Mouse (Mus musculus): ENCODE results near the gene Zc3h15. TPM values are rescaled to one million over a fixed set of nuclear protein-coding genes. Genes with fewer than 3 reads are reported as not detected.

The Zc3h15 gene
- polyA plus RNA-seq, 1 experiment, result 39.9 TPM

DNA sequence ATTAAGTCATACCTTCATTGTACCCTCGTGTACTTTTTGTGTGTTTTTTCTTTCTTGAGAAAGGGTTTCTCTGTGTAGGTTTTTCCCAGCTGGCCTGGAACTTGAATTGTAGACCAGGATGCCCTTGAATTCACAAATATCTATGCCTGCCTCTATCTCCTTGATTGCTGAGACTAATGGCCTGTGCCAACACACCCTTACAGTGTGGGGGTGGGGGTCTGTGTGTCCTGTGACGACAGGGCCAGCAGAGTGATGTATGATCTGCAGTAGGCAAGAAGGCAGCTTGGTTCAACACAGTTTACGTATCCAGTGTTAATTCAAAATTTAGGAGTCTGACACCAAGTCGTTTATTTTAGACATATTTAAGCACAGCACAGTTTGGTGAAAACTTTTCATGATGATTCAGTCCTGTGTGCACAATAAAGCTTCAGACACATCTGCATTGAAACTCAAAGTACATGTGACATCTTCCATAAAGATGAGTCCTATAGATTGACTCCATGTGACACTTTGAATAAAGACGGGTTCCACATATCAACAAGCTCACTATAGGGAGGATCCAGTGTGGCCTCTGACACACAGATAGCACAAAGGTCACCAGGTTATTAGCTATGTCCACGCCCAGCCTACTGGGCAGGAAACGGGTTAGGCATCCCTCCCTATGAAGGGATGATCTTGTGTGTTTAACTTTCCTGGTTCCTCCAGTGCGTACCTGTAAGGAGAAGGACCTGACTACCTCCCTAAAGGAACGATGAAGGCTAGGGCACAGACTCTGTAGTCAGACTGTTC, 39.7 kb downstream of the Zc3h15 start:
- Histone ChIP-seq H3K27ac (ENCODE audit: control insufficient read depth, insufficient read depth, low read depth, low read length) (no peak overlapping the region), H3K36me3 (ENCODE audit: control insufficient read depth, insufficient read depth, low read length) (no peaks in the 10 kb centered on the region), H3K4me1 (ENCODE audit: control insufficient read depth, insufficient read depth, low read length) (no peaks in the 10 kb centered on the region; the same call in 1 of the 2 replicates), H3K27me3 (ENCODE audit: control insufficient read depth, insufficient read depth, low read length) (no peaks in the 10 kb centered on the region), H3K4me3 (ENCODE audit: control insufficient read depth, low read depth, low read length) (no peak overlapping the region)
- no peak for TF ChIP-seq CTCF (IDR thresholded peaks at IDR 0.05; ENCODE audit: control insufficient read depth, insufficient read depth, insufficient replicate concordance, low read depth, low read length)
- TF ChIP-seq POLR2A (IDR thresholded peaks at IDR 0.05; ENCODE audit: control insufficient read depth, low read depth, low read length), result no peak

DNA sequence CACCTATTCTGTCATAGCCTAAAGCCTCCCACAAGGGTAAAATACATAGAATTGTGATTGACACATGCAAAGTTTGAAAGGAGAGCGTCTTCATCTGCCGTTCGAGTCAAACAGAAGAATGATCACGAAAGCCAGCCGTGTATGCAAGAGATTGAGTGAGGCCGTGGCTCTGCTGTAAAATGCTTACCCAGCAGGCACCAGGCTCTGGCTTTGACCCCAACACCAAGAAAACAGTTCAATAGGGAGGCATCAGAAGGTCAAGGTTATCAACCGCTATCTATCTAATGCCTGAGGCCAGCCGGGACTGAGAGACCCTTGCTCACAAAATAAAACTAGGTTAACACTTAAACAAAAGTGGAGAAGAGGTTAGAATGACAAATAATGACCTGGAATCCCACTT, 40.5 kb downstream of the Zc3h15 start:
- H3K27ac ChIP-seq (ENCODE audit: control insufficient read depth, insufficient read depth, low read depth, low read length), result no peak overlapping the region
- TF ChIP-seq POLR2A (IDR thresholded peaks at IDR 0.05; ENCODE audit: control insufficient read depth, low read depth, low read length) (no peak), CTCF (IDR thresholded peaks at IDR 0.05; ENCODE audit: control insufficient read depth, insufficient read depth, insufficient replicate concordance, low read depth, low read length) (no peak)

DNA sequence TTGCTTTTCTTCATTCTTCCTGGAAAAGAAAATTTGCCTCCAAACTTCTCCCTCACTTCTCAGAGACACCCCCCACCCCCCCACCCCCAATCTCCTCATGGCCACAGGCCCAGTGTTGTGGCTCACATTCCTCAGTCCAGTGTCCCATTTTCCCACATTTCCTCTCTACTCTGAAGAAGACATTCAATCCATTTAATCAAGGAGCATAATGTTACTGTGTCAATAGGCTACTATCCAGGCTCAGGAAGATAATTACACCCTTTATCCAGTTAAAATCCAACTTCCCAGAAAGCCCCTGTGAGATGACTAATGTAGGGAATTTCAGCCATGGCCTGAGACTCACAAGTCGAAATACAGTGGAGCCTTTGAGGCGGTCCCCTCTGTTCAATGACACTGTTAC, 46.1 kb downstream of the Zc3h15 start:
- H3K4me1 ChIP-seq (ENCODE audit: control insufficient read depth, insufficient read depth, low read length), result peaks cover 3% of the 10 kb centered on the region; the same call in 1 of the 2 replicates
- H3K36me3 ChIP-seq (ENCODE audit: control insufficient read depth, insufficient read depth, low read length), result no peaks in the 10 kb centered on the region
- no peaks in the 10 kb centered on the region for H3K27me3 ChIP-seq (ENCODE audit: control insufficient read depth, insufficient read depth, low read length)
- no peak overlapping the region for H3K4me3 ChIP-seq (ENCODE audit: control insufficient read depth, low read depth, low read length)
- no peak overlapping the region for H3K27ac ChIP-seq (ENCODE audit: control insufficient read depth, insufficient read depth, low read depth, low read length)
- TF ChIP-seq CTCF (IDR thresholded peaks at IDR 0.05; ENCODE audit: control insufficient read depth, insufficient read depth, insufficient replicate concordance, low read depth, low read length), result no peak
- no peak for TF ChIP-seq POLR2A (IDR thresholded peaks at IDR 0.05; ENCODE audit: control insufficient read depth, low read depth, low read length)

More for the DNA sequence above, 40.5 kb downstream of the Zc3h15 start:
- H3K4me1 ChIP-seq (ENCODE audit: control insufficient read depth, insufficient read depth, low read length), result no peaks in the 10 kb centered on the region; the same call in 1 of the 2 replicates
- no peaks in the 10 kb centered on the region for H3K36me3 ChIP-seq (ENCODE audit: control insufficient read depth, insufficient read depth, low read length)
- no peaks in the 10 kb centered on the region for H3K27me3 ChIP-seq (ENCODE audit: control insufficient read depth, insufficient read depth, low read length)
- H3K4me3 ChIP-seq (ENCODE audit: control insufficient read depth, low read depth, low read length), result no peak overlapping the region

DNA sequence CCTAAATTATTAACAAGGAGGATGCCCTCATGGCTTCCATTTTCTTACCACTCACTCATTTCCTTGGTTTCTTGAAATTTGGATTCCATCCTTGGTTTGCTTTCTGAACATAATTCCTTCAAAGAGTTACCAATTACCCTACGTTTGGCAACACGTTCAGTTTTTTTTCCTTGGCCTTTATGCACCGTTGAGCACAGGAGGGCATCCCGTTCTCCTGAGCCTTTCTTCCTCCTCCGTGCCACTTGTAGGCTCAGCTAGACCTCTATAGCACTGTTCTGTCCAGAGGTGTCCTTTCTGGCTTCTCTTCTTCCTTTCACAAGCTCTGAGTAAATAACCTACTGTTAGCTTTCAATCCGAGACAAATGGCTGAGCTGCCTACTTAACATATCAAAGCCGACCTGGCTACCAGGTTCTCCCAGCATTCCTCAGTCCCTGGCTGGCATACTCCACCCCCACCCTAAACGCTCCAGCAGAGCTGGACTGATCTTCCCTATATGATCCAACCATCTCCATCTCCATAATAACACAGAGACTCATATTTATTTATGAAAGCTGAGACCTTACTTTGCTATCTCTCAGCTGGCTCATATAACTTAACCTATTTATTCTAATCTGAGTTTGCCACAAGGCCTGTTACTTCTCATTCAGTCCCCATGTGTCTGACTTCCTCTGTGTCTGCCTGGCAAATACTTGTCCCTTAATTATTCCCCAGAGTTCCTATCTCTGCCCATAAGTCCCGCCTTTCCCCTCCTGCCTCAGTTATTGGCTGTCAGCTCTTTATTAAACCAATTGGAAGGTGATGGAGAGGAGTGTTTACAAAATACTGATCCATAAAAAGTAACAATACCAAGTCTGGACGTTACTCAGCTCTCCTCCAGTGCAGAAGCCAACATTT, 48.7 kb downstream of the Zc3h15 start:
- Histone ChIP-seq H3K27ac (ENCODE audit: control insufficient read depth, insufficient read depth, low read depth, low read length) (no peak overlapping the region), H3K4me1 (ENCODE audit: control insufficient read depth, insufficient read depth, low read length) (peaks cover 3% of the 10 kb centered on the region; the same call in 1 of the 2 replicates), H3K27me3 (ENCODE audit: control insufficient read depth, insufficient read depth, low read length) (no peaks in the 10 kb centered on the region), H3K4me3 (ENCODE audit: control insufficient read depth, low read depth, low read length) (no peak overlapping the region), H3K36me3 (ENCODE audit: control insufficient read depth, insufficient read depth, low read length) (no peaks in the 10 kb centered on the region)
- no peak for TF ChIP-seq CTCF (IDR thresholded peaks at IDR 0.05; ENCODE audit: control insufficient read depth, insufficient read depth, insufficient replicate concordance, low read depth, low read length)
- TF ChIP-seq POLR2A (IDR thresholded peaks at IDR 0.05; ENCODE audit: control insufficient read depth, low read depth, low read length), result no peak

DNA sequence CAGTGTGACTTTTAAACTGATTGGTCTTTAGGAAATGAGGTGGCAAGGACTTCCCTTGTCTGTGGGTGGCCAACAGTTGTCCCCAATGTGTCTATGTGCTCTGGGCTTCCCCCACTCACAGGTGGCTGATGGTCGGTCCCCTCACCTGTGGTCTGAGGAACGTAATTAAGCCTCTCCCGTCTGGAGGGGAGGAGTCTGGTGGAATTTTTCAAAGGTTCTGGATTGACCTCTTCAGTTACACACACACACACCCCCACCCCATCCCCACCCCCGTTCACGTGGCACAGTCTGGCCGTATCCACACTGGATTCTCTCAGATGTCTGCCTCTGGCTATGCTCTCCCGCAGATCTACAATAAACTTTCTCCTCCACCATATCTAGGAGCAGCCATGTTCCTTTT, 49.8 kb downstream of the Zc3h15 start:
- peaks cover 3% of the 10 kb centered on the region; the same call in 1 of the 2 replicates for H3K4me1 ChIP-seq (ENCODE audit: control insufficient read depth, insufficient read depth, low read length)
- H3K27ac ChIP-seq (ENCODE audit: control insufficient read depth, insufficient read depth, low read depth, low read length), result no peak overlapping the region
- no peaks in the 10 kb centered on the region for H3K36me3 ChIP-seq (ENCODE audit: control insufficient read depth, insufficient read depth, low read length)
- H3K4me3 ChIP-seq (ENCODE audit: control insufficient read depth, low read depth, low read length), result no peak overlapping the region
- no peaks in the 10 kb centered on the region for H3K27me3 ChIP-seq (ENCODE audit: control insufficient read depth, insufficient read depth, low read length)
- TF ChIP-seq POLR2A (IDR thresholded peaks at IDR 0.05; ENCODE audit: control insufficient read depth, low read depth, low read length), result no peak
- no peak for TF ChIP-seq CTCF (IDR thresholded peaks at IDR 0.05; ENCODE audit: control insufficient read depth, insufficient read depth, insufficient replicate concordance, low read depth, low read length)

DNA sequence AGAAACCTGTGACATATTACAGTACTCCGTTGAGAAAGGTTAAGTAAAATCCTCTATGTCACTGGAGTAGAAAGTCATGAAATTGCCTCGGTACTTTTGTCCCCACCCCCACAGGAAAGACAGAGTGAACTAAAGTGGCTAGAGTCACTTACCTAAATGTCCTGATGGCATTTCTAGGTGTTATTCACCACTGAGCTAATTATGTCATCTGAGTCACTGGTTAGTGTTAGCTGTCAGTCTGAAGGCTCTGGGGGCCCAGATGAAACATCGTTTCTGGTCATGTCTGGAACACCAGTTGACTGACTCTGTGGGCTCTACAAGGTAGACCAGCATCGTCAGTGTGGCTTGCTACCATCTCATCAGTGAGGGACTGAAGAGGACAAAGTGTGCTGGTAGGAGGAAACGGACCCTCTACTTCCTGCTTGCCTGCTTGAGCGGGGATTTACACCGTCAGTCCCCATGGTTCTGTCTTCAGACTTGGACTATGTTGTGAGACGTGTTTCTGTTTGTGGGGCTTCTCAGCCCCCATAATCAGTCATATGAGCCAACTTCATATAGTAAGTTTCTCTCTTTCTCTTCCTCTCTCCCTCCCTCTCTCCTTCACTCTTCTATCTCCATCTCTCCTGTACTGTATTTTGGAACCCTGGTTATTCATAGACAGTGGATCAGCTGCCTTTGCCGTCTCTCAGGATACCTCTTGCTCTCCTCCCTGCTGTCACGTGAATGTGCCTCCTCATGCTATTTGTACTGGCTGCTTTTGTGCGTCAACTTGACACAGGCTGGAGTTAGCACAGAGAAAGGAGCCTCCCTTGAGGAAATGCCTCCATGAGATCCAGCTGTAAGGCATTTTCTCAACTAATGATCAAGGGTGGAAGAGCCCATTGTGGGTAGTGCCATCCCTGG, 51.4 kb downstream of the Zc3h15 start:
- H3K4me1 ChIP-seq (ENCODE audit: control insufficient read depth, insufficient read depth, low read length), result peaks cover 3% of the 10 kb centered on the region; the same call in 1 of the 2 replicates
- no peak overlapping the region for H3K27ac ChIP-seq (ENCODE audit: control insufficient read depth, insufficient read depth, low read depth, low read length)
- no peak for TF ChIP-seq CTCF (IDR thresholded peaks at IDR 0.05; ENCODE audit: control insufficient read depth, insufficient read depth, insufficient replicate concordance, low read depth, low read length)
- TF ChIP-seq POLR2A (IDR thresholded peaks at IDR 0.05; ENCODE audit: control insufficient read depth, low read depth, low read length), result no peak
- no peak overlapping the region for H3K4me3 ChIP-seq (ENCODE audit: control insufficient read depth, low read depth, low read length)
- H3K36me3 ChIP-seq (ENCODE audit: control insufficient read depth, insufficient read depth, low read length), result no peaks in the 10 kb centered on the region
- H3K27me3 ChIP-seq (ENCODE audit: control insufficient read depth, insufficient read depth, low read length), result no peaks in the 10 kb centered on the region

All from testis, adult 2 months (tissue).